Mouse (Mus musculus) mammary gland, adult 2 months (tissue): ENCODE results near the gene Xrcc1. TPM values are rescaled to one million over a fixed set of nuclear protein-coding genes. Genes with fewer than 3 reads are reported as not detected.

Source experiments
- polyA plus RNA-seq: library from polyadenylated mRNA; depleted of rRNA; stranded (reverse); fragments of >200 nt; gene quantifications from 2 replicates; pipeline ENCODE4 v1.2.3, GENCODE M21; 2012; ENCODE audit warnings: low replicate concordance; rRNA removed

Xrcc1 gene
- 40.5 and 54.7 TPM in 2 replicates for polyA plus RNA-seq

GRCm38 (mm10) chr7:24546068-24546614, at the start of gene Xrcc1, which contains the start of gene Pinlyp:
Xrcc1 (plus strand) TSS chr7:24546289.
Pinlyp (minus strand) TSS chr7:24546118.

GRCm38 (mm10) chr7:24506838-24507725, 39.0 kb upstream of the Xrcc1 start, which contains the start of gene Zfp428:
Zfp428 (plus strand) TSS chr7:24507006.

DNA sequence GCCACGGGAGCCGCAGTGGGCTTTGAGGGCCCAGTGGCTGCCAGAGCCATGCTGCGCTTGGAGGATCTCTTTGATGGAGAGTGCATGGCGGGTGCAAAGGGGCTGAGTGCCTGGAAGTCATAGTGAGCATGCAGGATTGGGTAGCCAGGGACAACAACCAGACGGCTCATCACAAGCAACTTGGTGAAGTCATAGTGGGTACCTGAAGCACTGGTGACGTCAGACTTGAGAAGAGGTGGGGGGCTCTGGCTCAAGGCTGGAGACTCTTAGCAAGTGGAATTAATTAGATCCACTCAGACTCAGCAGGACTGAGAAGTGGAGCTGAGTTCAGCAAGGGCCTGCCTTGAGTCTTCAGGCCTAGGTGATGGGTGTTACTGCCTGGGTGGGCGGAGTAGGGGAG, 33.7 kb upstream of the Xrcc1 start, which contains the start of gene AC161166.1:
TSS of gene AC161166.1 (minus strand) at position 101 of the 400 bp plus-strand sequence.

GRCm38 (mm10) chr7:24530062-24530931, 15.8 kb upstream of the Xrcc1 start, which contains the start of gene Irgq:
Irgq (plus strand) TSS chr7:24530689.

GRCm38 (mm10) chr7:24587330-24588105, 41.4 kb downstream of the Xrcc1 start, which contains the start of the genes Ethe1 and Zfp575:
Ethe1 (plus strand) TSS chr7:24587543.
Zfp575 (minus strand) TSS chr7:24587641.

DNA sequence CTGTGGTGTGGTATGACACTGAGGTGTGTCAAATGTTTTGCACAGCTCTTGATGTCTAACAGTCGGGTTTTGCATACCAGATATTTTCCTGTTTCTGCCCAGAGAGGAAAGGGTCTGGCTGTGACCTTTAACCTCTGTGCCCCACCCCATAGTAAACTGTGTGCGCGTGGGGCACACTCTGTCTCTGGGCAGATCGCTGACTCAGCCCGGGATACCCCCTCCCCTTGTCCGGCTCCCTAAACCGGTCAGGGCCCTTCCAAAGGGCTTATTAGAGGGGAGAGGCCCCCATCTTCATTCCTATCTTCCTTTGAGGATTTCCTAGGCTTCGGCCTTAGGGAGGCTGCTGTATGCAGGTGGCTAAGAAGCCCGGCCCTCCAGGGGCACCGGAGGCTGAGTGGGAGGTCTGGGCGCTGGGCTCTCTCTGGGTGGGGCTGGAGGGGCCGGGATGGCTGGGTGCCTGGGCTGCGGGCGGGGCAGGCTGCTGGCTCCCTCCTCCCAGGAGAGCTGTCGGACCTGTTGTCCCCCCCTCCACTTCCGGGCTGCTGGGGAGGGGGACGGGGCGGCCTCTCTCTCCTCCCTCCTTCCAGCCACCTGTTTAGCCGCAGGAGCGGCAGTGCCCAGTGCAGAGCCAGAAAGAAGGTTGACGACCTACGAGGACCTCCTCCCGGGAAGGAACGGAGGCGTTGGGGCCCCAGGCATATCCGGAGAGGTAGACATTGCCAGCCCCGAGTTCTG, 64.2 kb downstream of the Xrcc1 start, which contains the start of gene Phldb3:
TSS of gene Phldb3 (plus strand) at position 620 of the 735 bp plus-strand sequence.

Other genes starting within 250 kb of the Xrcc1 start
- 3.0 and 5.6 TPM in 2 replicates for gene Zfp61, start 245.1 kb upstream of the Xrcc1 start, polyA plus RNA-seq
- gene Zfp94, start 229.6 kb upstream of the Xrcc1 start, polyA plus RNA-seq = 4.3 and 7.8 TPM in 2 replicates
- gene Tescl, start 212.4 kb upstream of the Xrcc1 start, polyA plus RNA-seq = not detected in 2 replicates
- gene Lypd5, start 197.1 kb upstream of the Xrcc1 start, polyA plus RNA-seq = 0.16 and 2.8 TPM in 2 replicates
- gene Kcnn4, start 176.0 kb upstream of the Xrcc1 start, polyA plus RNA-seq = 35.8 and 76.3 TPM in 2 replicates
- gene Smg9, start 146.7 kb upstream of the Xrcc1 start, polyA plus RNA-seq = 64.5 and 74.1 TPM in 2 replicates
- gene Irgc1, start 94.0 kb upstream of the Xrcc1 start, polyA plus RNA-seq = 1.1 and 4.1 TPM in 2 replicates
- gene Plaur, start 83.8 kb upstream of the Xrcc1 start, polyA plus RNA-seq = 14.8 and 26.7 TPM in 2 replicates
- 12.6 and 19.7 TPM in 2 replicates for gene Cadm4, start 64.3 kb upstream of the Xrcc1 start, polyA plus RNA-seq
- gene Zfp428, start 39.3 kb upstream of the Xrcc1 start, polyA plus RNA-seq = 4.9 and 17.5 TPM in 2 replicates
- gene AC161166.1, start 33.8 kb upstream of the Xrcc1 start, polyA plus RNA-seq = not detected in 2 replicates
- gene Irgq, start 15.6 kb upstream of the Xrcc1 start, polyA plus RNA-seq = 19.0 and 20.6 TPM in 2 replicates
- 0.23 and 0.34 TPM in 2 replicates for gene Pinlyp, start 171 bp upstream of the Xrcc1 start, polyA plus RNA-seq
- gene Ethe1, start 41.3 kb downstream of the Xrcc1 start, polyA plus RNA-seq = 25.3 and 33.7 TPM in 2 replicates
- gene Zfp575, start 41.4 kb downstream of the Xrcc1 start, polyA plus RNA-seq = 0.22 and 0.80 TPM in 2 replicates
- 3.0 and 6.6 TPM in 2 replicates for gene Phldb3, start 64.5 kb downstream of the Xrcc1 start, polyA plus RNA-seq
- 7.3 and 8.8 TPM in 2 replicates for gene Lypd3, start 90.3 kb downstream of the Xrcc1 start, polyA plus RNA-seq
- not detected in 2 replicates for gene Tex101, start 130.4 kb downstream of the Xrcc1 start, polyA plus RNA-seq
- not detected in 2 replicates for gene BC049730, start 163.0 kb downstream of the Xrcc1 start, polyA plus RNA-seq
- gene Gm4763, start 180.6 kb downstream of the Xrcc1 start, polyA plus RNA-seq = not detected in 2 replicates
- 0.41 and 0.66 TPM in 2 replicates for gene Cd177, start 214.0 kb downstream of the Xrcc1 start, polyA plus RNA-seq
- gene Ceacam10, start 230.9 kb downstream of the Xrcc1 start, polyA plus RNA-seq = 0.19 and 0.30 TPM in 2 replicates